Mouse (Mus musculus): ENCODE measurements at regions not wholly inside any gene's neighbourhood (a gene's known extent, or its start where the extent isn't known, plus 50 kb on each side); places are given as distances from the start of the nearest gene placed in this dataset.

DNA sequence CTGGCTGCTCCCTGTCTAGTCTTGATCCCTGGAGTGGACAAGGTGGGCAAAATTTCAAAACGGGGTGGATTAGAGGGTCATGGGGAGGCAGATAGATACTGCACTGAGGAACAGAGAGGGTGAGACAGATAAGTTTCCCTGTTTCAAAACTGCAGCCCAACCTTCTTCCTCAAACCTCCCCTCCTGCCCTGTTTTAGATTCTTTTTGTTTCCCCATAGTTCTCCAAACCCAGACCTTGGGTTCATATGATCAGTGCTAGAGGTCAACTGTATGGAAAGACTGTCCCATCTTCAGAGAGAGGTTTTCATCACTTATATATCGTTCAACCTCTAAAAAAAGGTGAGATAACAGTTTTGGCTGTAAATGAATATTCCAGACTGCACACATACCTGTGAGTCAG lies 152.1 kb upstream of the Spdye4c start:
- no peak for TF ChIP-seq CTCF (IDR thresholded peaks at IDR 0.05; ENCODE audit: low read depth, low read length)
- TF ChIP-seq POLR2A (IDR thresholded peaks at IDR 0.05; ENCODE audit: borderline replicate concordance, low read depth, low read length): no peak

Data from bone marrow macrophage, adult 2 months (primary cell).